Mouse (Mus musculus): ENCODE data around the gene Prss45.

- TF ChIP-seq CTCF (IDR thresholded peaks at IDR 0.05; ENCODE audit: low read depth), result no peak
- TF ChIP-seq EP300 (optimal IDR thresholded peaks at IDR 0.05), result no peak
These were observed 8.0 kb upstream of the Prss45 start, which contains the start of gene Prss43 for GRCm38 (mm10) chr9:110826390-110826789.

Measured in stomach, postnatal 0 days (tissue).